Mouse (Mus musculus) hindbrain, postnatal 0 days (tissue): ENCODE data around the gene Adgrl3. TPM values are rescaled to one million over a fixed set of nuclear protein-coding genes. Genes with fewer than 3 reads are reported as not detected.

Experiments used
- ATAC-seq: fragments of 200-750 bp; cut with Nextera tagmentation; 2 replicates; pipeline ENCODE4 v1.8.0; 2017; ENCODE audit warnings: mild to moderate bottlenecking, moderate TSS enrichment, moderate library complexity
- DNase-seq: peaks from one replicate; pipeline ENCODE4 v3.0.0-alpha.2; 2015; ENCODE audit warnings: low spot score
- H3K27ac ChIP-seq: fragments of 300-500 bp; sonication (generic); 2 replicates; pipeline ENCODE4 v1.5.1; 2014; ENCODE audit warnings: mild to moderate bottlenecking
- H3K27me3 ChIP-seq: fragments of 300-500 bp; sonication (generic); 2 replicates; pipeline ENCODE4 v1.6.1; 2014; ENCODE audit warnings: low read length, mixed read lengths; ENCODE audit not compliant: insufficient read depth
- H3K36me3 ChIP-seq: fragments of 300-500 bp; sonication (generic); 2 replicates; pipeline ENCODE4 v1.6.1; 2014; ENCODE audit warnings: low read length, mixed read lengths; ENCODE audit not compliant: insufficient read depth
- H3K4me1 ChIP-seq: fragments of 300-500 bp; sonication (generic); 2 replicates; pipeline ENCODE4 v1.6.1; 2014; ENCODE audit warnings: antibody characterized with exemption, low read length, mixed read lengths; ENCODE audit not compliant: insufficient read depth
- H3K4me2 ChIP-seq: fragments of 300-500 bp; sonication (generic); 2 replicates; pipeline ENCODE4 v1.6.1; 2014; ENCODE audit warnings: low read depth, mild to moderate bottlenecking, low read length, moderate library complexity, mixed read lengths
- H3K4me3 ChIP-seq: fragments of 300-500 bp; sonication (generic); 2 replicates; pipeline ENCODE4 v1.5.1; 2014; ENCODE audit warnings: low read length
- H3K9ac ChIP-seq: fragments of 300-500 bp; sonication (generic); replicated peaks from 2 replicates; pipeline ENCODE4 v1.6.1; 2014; ENCODE audit warnings: mild to moderate bottlenecking, low read length, moderate library complexity, mixed read lengths
- H3K9me3 ChIP-seq: fragments of 300-500 bp; sonication (generic); 2 replicates; pipeline ENCODE4 v1.6.1; 2016; ENCODE audit warnings: low read length, mixed read lengths
- CTCF ChIP-seq: IDR thresholded peaks from 2 replicates; pipeline ENCODE4 v1.5.1; 2016; ENCODE audit warnings: antibody characterized with exemption, control low read depth, low read depth
- WGBS: fragments of 180-500 bp; shearing (Covaris S2); extraction: QIAGEN DNeasy Blood & Tissue Kit; methylation state at CpG from one replicate; pipeline ENCODE4 v1.1.7; 2014; 5-methylcytosine and 5-hydroxymethylcytosine counted together
- polyA plus RNA-seq: library from polyadenylated mRNA; unstranded; fragments of >200 nt; fragmentation: Nextera tagmentation; extraction: Ambion mirVana; gene quantifications from 2 replicates; pipeline ENCODE4 v1.2.1, GENCODE M21; 2015
- total RNA-seq: library from RNA; depleted of rRNA; stranded (reverse); fragments of >200 nt; gene quantifications from 2 replicates; pipeline ENCODE4 v1.2.3, GENCODE M21; 2014

Adgrl3 gene
- total and polyA plus RNA-seq, 2 experiments from 2014 or later: 52.7 to 186 TPM

- no peak for TF ChIP-seq CTCF
- no peak overlapping the region for H3K27ac ChIP-seq
- ATAC-seq (no peak), DNase-seq (no peak)
- no peak overlapping the region for H3K4me2 ChIP-seq
- H3K36me3 ChIP-seq: no peaks in the 10 kb centered on the region
- H3K4me1 ChIP-seq: no peaks in the 10 kb centered on the region
- H3K4me3 ChIP-seq: no peak overlapping the region
- H3K9ac ChIP-seq: no peak overlapping the region
- no peaks in the 10 kb centered on the region for H3K27me3 ChIP-seq
- no peaks in the 10 kb centered on the region for H3K9me3 ChIP-seq
Observed at GRCm38 (mm10) chr5:81200354-81200753, 180.4 kb downstream of the Adgrl3 start.

GRCm38 (mm10) chr5:81201885-81202284 is 181.9 kb downstream of the Adgrl3 start:
- Histone ChIP-seq H3K4me3 (no peak overlapping the region), H3K27ac (no peak overlapping the region), H3K36me3 (no peaks in the 10 kb centered on the region), H3K9me3 (no peaks in the 10 kb centered on the region), H3K4me2 (no peak overlapping the region), H3K27me3 (no peaks in the 10 kb centered on the region), H3K4me1 (no peaks in the 10 kb centered on the region), H3K9ac (no peak overlapping the region)
- TF ChIP-seq CTCF: no peak
- 20% methylated on average over 4 of the region's 4 CpGs for WGBS
- DNase-seq (peak; percentile 7), ATAC-seq (no peak)

- Histone ChIP-seq H3K36me3 (no peaks in the 10 kb centered on the region), H3K9me3 (no peaks in the 10 kb centered on the region), H3K4me2 (0 out of 2 replicates have a peak overlapping the region, but pooled peaks have one; percentile 5), H3K4me1 (no peaks in the 10 kb centered on the region), H3K9ac (no peak overlapping the region), H3K4me3 (no peak overlapping the region), H3K27me3 (no peaks in the 10 kb centered on the region), H3K27ac (no peak overlapping the region)
- no peak for TF ChIP-seq CTCF
- peak; percentile 70; the same call in 1 of the 2 replicates for ATAC-seq
- peak; percentile 48 for DNase-seq
- WGBS: 31% methylated on average over 2 of the region's 2 CpGs
Observed at GRCm38 (mm10) chr5:81218500-81219057, 198.6 kb downstream of the Adgrl3 start.

GRCm38 (mm10) chr5:81224465-81224864 is 204.5 kb downstream of the Adgrl3 start:
- ATAC-seq: no peak
- Histone ChIP-seq H3K4me2 (no peak overlapping the region), H3K36me3 (no peaks in the 10 kb centered on the region), H3K4me3 (no peak overlapping the region), H3K9ac (no peak overlapping the region), H3K27ac (no peak overlapping the region), H3K9me3 (no peaks in the 10 kb centered on the region), H3K4me1 (no peaks in the 10 kb centered on the region), H3K27me3 (no peaks in the 10 kb centered on the region)
- no peak for TF ChIP-seq CTCF
- DNase-seq: no peak
- WGBS: 81% methylated on average over 6 of the region's 6 CpGs

GRCm38 (mm10) chr5:81225486-81225885 is 205.5 kb downstream of the Adgrl3 start:
- no peak for DNase-seq
- Histone ChIP-seq H3K4me1 (no peaks in the 10 kb centered on the region), H3K27me3 (no peaks in the 10 kb centered on the region), H3K9me3 (no peaks in the 10 kb centered on the region), H3K4me2 (no peak overlapping the region), H3K9ac (no peak overlapping the region), H3K27ac (no peak overlapping the region), H3K36me3 (no peaks in the 10 kb centered on the region), H3K4me3 (no peak overlapping the region)
- no peak for ATAC-seq
- TF ChIP-seq CTCF: no peak
- 96% methylated on average over 2 of the region's 2 CpGs for WGBS

- H3K4me3 ChIP-seq: no peak overlapping the region
- no peaks in the 10 kb centered on the region for H3K9me3 ChIP-seq
- DNase-seq (no peak), ATAC-seq (no peak)
- no peaks in the 10 kb centered on the region for H3K36me3 ChIP-seq
- H3K27me3 ChIP-seq: no peaks in the 10 kb centered on the region
- H3K4me1 ChIP-seq: no peaks in the 10 kb centered on the region
- no peak overlapping the region for H3K27ac ChIP-seq
- H3K9ac ChIP-seq: no peak overlapping the region
- no peak for TF ChIP-seq CTCF
- H3K4me2 ChIP-seq: no peak overlapping the region
Observed at GRCm38 (mm10) chr5:81227256-81227655, 207.3 kb downstream of the Adgrl3 start.

- Histone ChIP-seq H3K4me1 (no peaks in the 10 kb centered on the region), H3K27ac (no peak overlapping the region), H3K9ac (no peak overlapping the region), H3K27me3 (no peaks in the 10 kb centered on the region), H3K4me2 (no peak overlapping the region), H3K9me3 (no peaks in the 10 kb centered on the region), H3K4me3 (no peak overlapping the region), H3K36me3 (no peaks in the 10 kb centered on the region)
- 72% methylated on average over 5 of the region's 5 CpGs for WGBS
- peak; percentile 47 for DNase-seq
- TF ChIP-seq CTCF: no peak
- 0 out of 2 replicates have a peak, but pooled peaks have one; percentile 53 for ATAC-seq
Observed at GRCm38 (mm10) chr5:81248724-81249123, 228.8 kb downstream of the Adgrl3 start.
